Mouse (Mus musculus): ENCODE data around the gene Etnk2. TPM values are rescaled to one million over a fixed set of nuclear protein-coding genes. Genes with fewer than 3 reads are reported as not detected.

Gene Etnk2
- polyA plus RNA-seq, 1 experiment = 0.93 TPM

GRCm38 (mm10) chr1:133387539-133388268 lies 24.3 kb downstream of the Etnk2 start:
- peaks cover 7% of the 10 kb centered on the region for H3K4me1 ChIP-seq (ENCODE audit: control insufficient read depth, insufficient read depth, low read length)

GRCm38 (mm10) chr1:133394702-133395101 lies 31.3 kb downstream of the Etnk2 start:
- no peak for DNase-seq
- no peak for TF ChIP-seq POLR2A (IDR thresholded peaks at IDR 0.05; ENCODE audit: borderline replicate concordance, extremely low read depth, low read depth, low read length)
- TF ChIP-seq CTCF (IDR thresholded peaks at IDR 0.05; ENCODE audit: insufficient read depth, low read length) = no peak
- H3K4me1 ChIP-seq (ENCODE audit: control insufficient read depth, insufficient read depth, low read length) = peaks cover 22% of the 10 kb centered on the region
- WGBS = 63% methylated on average over 4 of the region's 4 CpGs
- no peak overlapping the region for H3K4me3 ChIP-seq (replicated peaks; ENCODE audit: extremely low read depth, low read depth, low read length)

More at GRCm38 (mm10) chr1:133387539-133388268, 24.3 kb downstream of the Etnk2 start:
- WGBS = 69% methylated on average over 19 of the region's 19 CpGs
- TF ChIP-seq POLR2A (IDR thresholded peaks at IDR 0.05; ENCODE audit: borderline replicate concordance, extremely low read depth, low read depth, low read length) = no peak
- TF ChIP-seq CTCF (IDR thresholded peaks at IDR 0.05; ENCODE audit: insufficient read depth, low read length) = no peak
- no peak for DNase-seq
- H3K4me3 ChIP-seq (replicated peaks; ENCODE audit: extremely low read depth, low read depth, low read length) = no peak overlapping the region

- no peak overlapping the region for H3K4me3 ChIP-seq (replicated peaks; ENCODE audit: extremely low read depth, low read depth, low read length)
- DNase-seq = no peak
- no peak for TF ChIP-seq POLR2A (IDR thresholded peaks at IDR 0.05; ENCODE audit: borderline replicate concordance, extremely low read depth, low read depth, low read length)
- no peak for TF ChIP-seq CTCF (IDR thresholded peaks at IDR 0.05; ENCODE audit: insufficient read depth, low read length)
- H3K4me1 ChIP-seq (ENCODE audit: control insufficient read depth, insufficient read depth, low read length) = peaks cover 34% of the 10 kb centered on the region
- 79% methylated on average over 5 of the region's 5 CpGs for WGBS
These were observed 33.3 kb downstream of the Etnk2 start for GRCm38 (mm10) chr1:133396693-133397092.

- DNase-seq = no peak
- 63% methylated on average over 5 of the region's 5 CpGs for WGBS
- H3K4me1 ChIP-seq (ENCODE audit: control insufficient read depth, insufficient read depth, low read length) = peaks cover 34% of the 10 kb centered on the region
- TF ChIP-seq POLR2A (IDR thresholded peaks at IDR 0.05; ENCODE audit: borderline replicate concordance, extremely low read depth, low read depth, low read length) = no peak
- no peak for TF ChIP-seq CTCF (IDR thresholded peaks at IDR 0.05; ENCODE audit: insufficient read depth, low read length)
- no peak overlapping the region for H3K4me3 ChIP-seq (replicated peaks; ENCODE audit: extremely low read depth, low read depth, low read length)
These were observed 33.7 kb downstream of the Etnk2 start for GRCm38 (mm10) chr1:133397094-133397482.

- WGBS = 19% methylated on average over 17 of the region's 17 CpGs
- Histone ChIP-seq H3K4me3 (replicated peaks; ENCODE audit: extremely low read depth, low read depth, low read length) (no peak overlapping the region), H3K4me1 (ENCODE audit: control insufficient read depth, insufficient read depth, low read length) (peaks cover 36% of the 10 kb centered on the region)
- TF ChIP-seq CTCF (IDR thresholded peaks at IDR 0.05; ENCODE audit: insufficient read depth, low read length) = no peak
- 0 out of 2 replicates have a peak, but pooled peaks have one; percentile 14 for TF ChIP-seq POLR2A (IDR thresholded peaks at IDR 0.05; ENCODE audit: borderline replicate concordance, extremely low read depth, low read depth, low read length)
- DNase-seq = no peak
These were observed 34.3 kb downstream of the Etnk2 start for GRCm38 (mm10) chr1:133397483-133398237.

- Histone ChIP-seq H3K4me1 (ENCODE audit: control insufficient read depth, insufficient read depth, low read length) (peaks cover 46% of the 10 kb centered on the region), H3K4me3 (replicated peaks; ENCODE audit: extremely low read depth, low read depth, low read length) (no peak overlapping the region)
- peak; percentile 42 for DNase-seq
- 33% methylated on average over 13 of the region's 13 CpGs for WGBS
- TF ChIP-seq POLR2A (IDR thresholded peaks at IDR 0.05; ENCODE audit: borderline replicate concordance, extremely low read depth, low read depth, low read length) (peak; percentile 28; the same call in 1 of the 2 replicates), CTCF (IDR thresholded peaks at IDR 0.05; ENCODE audit: insufficient read depth, low read length) (no peak)
These were observed 36.8 kb downstream of the Etnk2 start for GRCm38 (mm10) chr1:133400014-133400725.

GRCm38 (mm10) chr1:133404005-133404404 lies 40.6 kb downstream of the Etnk2 start:
- Histone ChIP-seq H3K4me1 (ENCODE audit: control insufficient read depth, insufficient read depth, low read length) (peaks cover 52% of the 10 kb centered on the region), H3K4me3 (replicated peaks; ENCODE audit: extremely low read depth, low read depth, low read length) (no peak overlapping the region)
- no peak for DNase-seq
- 52% methylated on average over 4 of the region's 4 CpGs for WGBS
- no peak for TF ChIP-seq CTCF (IDR thresholded peaks at IDR 0.05; ENCODE audit: insufficient read depth, low read length)
- no peak for TF ChIP-seq POLR2A (IDR thresholded peaks at IDR 0.05; ENCODE audit: borderline replicate concordance, extremely low read depth, low read depth, low read length)

GRCm38 (mm10) chr1:133406614-133407013 lies 43.2 kb downstream of the Etnk2 start:
- no peak for DNase-seq
- peaks cover 45% of the 10 kb centered on the region for H3K4me1 ChIP-seq (ENCODE audit: control insufficient read depth, insufficient read depth, low read length)
- H3K4me3 ChIP-seq (replicated peaks; ENCODE audit: extremely low read depth, low read depth, low read length) = no peak overlapping the region
- TF ChIP-seq CTCF (IDR thresholded peaks at IDR 0.05; ENCODE audit: insufficient read depth, low read length) (no peak), POLR2A (IDR thresholded peaks at IDR 0.05; ENCODE audit: borderline replicate concordance, extremely low read depth, low read depth, low read length) (no peak)
- 33% methylated on average over 7 of the region's 7 CpGs for WGBS

GRCm38 (mm10) chr1:133407436-133407835 lies 44.1 kb downstream of the Etnk2 start:
- no peak overlapping the region for H3K4me3 ChIP-seq (replicated peaks; ENCODE audit: extremely low read depth, low read depth, low read length)
- 41% methylated on average over 6 of the region's 6 CpGs for WGBS
- no peak for TF ChIP-seq CTCF (IDR thresholded peaks at IDR 0.05; ENCODE audit: insufficient read depth, low read length)
- no peak for TF ChIP-seq POLR2A (IDR thresholded peaks at IDR 0.05; ENCODE audit: borderline replicate concordance, extremely low read depth, low read depth, low read length)
- peaks cover 53% of the 10 kb centered on the region for H3K4me1 ChIP-seq (ENCODE audit: control insufficient read depth, insufficient read depth, low read length)
- no peak for DNase-seq

Data from lung, adult 2 months (tissue).